In the genomic region with DNA sequence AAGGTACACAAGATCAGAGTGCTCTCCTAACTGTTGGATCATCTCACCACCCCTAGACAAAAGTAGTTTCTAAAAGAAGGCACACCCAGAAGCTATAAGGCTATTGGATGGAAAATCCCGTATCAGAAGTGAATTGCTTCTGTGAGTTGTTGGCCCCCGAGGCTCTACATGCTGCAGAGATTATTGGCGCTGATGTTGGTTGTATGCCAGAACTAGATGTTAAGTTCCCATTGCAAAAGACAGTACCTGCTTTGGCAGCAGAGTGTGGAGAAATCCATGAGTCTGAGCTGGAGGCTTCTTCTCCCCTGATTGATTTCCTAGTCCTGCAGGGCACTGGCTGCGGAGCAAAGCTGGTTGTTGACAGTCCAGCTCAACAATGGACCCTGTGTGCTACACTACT, we compare ENCODE assay signal across 19 mouse cellular contexts. TPM values are rescaled to one million over a fixed set of nuclear protein-coding genes. Genes with fewer than 3 reads are reported as not detected.
"Had no signal": no experiment of that assay in that cellular context is flagged by ENCODE, and none has a peak within 500 bp of the region (broad histone marks: within the 10 kb centered on the region; RNA-seq: fewer than 3 reads in every experiment).

No protein-coding gene starts in this region.

- H3K27ac ChIP-seq: lung, embryonic 15.5 days; midbrain, embryonic 10.5 days; midbrain, embryonic 12.5 days; neural tube, embryonic 13.5 days; neural tube, embryonic 15.5 days had no signal

- ATAC-seq: midbrain, embryonic 16.5 days had no signal

- H3K4me3 ChIP-seq: lung, embryonic 15.5 days; midbrain, embryonic 10.5 days; midbrain, embryonic 12.5 days; myocyte; neural tube, embryonic 13.5 days; neural tube, embryonic 15.5 days had no signal

- H3K9me3 ChIP-seq: lung, embryonic 15.5 days; midbrain, embryonic 10.5 days; midbrain, embryonic 12.5 days; neural tube, embryonic 13.5 days; neural tube, embryonic 15.5 days had no signal

- H3K4me1 ChIP-seq: midbrain, embryonic 12.5 days had no signal

- H3K4me2 ChIP-seq: lung, embryonic 15.5 days; midbrain, embryonic 12.5 days; neural tube, embryonic 13.5 days; neural tube, embryonic 15.5 days had no signal

- DNase-seq: lung, adult 2 months; lung, postnatal 10 days; lung, postnatal 4 days; midbrain, embryonic 14.5 days; retina, postnatal 1 day; right cerebral cortex, adult 18-20 months; right cerebral cortex, postnatal 25 days; right cerebral cortex, postnatal 4 days; spleen, adult 18-20 months; thymus, adult 2 months; thymus, postnatal 25 days; thymus, postnatal 4 days had no signal

- H3K36me3 ChIP-seq: lung, embryonic 15.5 days; midbrain, embryonic 10.5 days; midbrain, embryonic 12.5 days; neural tube, embryonic 13.5 days; neural tube, embryonic 15.5 days had no signal

- H3K9ac ChIP-seq: lung, embryonic 15.5 days; midbrain, embryonic 12.5 days; neural tube, embryonic 13.5 days; neural tube, embryonic 15.5 days had no signal

RNA-seq across cellular contexts. Expression of a gene that starts 28.5 kb away (rescaled TPM):
- polyA plus RNA-seq: lung, adult 2 months had no signal
